Mouse (Mus musculus) adrenal gland, adult 8-10 months (tissue): ENCODE results near the gene Krt5. TPM values are rescaled to one million over a fixed set of nuclear protein-coding genes. Genes with fewer than 3 reads are reported as not detected.
"Not testable (repeated sequence)": the region's sequence is repeated elsewhere in the genome, so short reads cannot be mapped to it uniquely, and the experiment has no call there.

Source experiments
- DNase-seq: peaks from one replicate; pipeline ENCODE4 v3.0.0; 2022
- total RNA-seq, 4 experiments: library from RNA; stranded (reverse); gene quantifications; 2 replicates each; pipeline ENCODE4 v1.2.4; 2022

Gene Krt5
- not detected for total RNA-seq

DNA sequence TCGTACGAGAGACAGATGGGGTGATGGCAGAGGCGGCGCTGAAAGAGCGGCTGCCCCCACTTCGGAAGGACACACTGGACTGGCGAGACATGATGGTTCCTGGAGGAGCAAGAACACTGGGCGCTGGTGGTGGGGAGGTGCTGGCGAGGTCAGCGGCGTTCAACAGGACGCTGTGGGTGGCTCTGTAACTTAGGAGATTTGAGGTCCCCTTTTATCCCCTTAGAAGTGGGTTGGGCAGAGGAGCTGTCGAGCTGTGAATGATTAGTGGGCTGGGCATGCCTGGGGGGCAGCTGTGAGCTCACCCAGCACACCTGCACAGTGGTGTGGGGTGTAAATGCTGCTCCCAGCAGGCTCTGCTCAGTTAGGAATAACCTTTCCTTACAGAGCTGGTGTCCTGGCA lies at the start of gene Krt5:
Krt5 (minus strand) TSS at position 179 of the 400 bp plus-strand sequence.
- no peak for DNase-seq

DNA sequence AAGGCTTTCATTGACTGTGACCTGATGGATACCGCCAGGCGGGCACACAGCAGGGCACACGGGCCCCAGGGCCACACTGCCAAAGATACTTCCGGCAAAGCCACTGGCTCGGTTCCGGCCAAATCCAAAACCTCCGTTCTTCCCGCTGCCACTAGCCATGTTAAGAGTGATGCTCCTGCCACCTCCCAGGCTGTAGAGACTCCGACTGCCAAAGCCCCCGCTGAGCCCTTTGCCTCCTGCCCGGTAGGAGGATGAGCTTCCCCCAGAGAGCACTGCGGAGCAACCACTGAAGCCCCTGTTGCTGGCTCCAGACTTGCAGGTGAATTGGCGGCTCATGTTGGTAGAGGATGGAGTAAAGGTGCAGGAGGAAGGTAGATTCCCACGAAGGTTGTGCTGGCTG lies 30.0 kb upstream of the Krt5 start, which contains the start of gene Krt71:
Krt71 (minus strand) TSS at position 399 of the 400 bp plus-strand sequence.
- no peak for DNase-seq

DNA sequence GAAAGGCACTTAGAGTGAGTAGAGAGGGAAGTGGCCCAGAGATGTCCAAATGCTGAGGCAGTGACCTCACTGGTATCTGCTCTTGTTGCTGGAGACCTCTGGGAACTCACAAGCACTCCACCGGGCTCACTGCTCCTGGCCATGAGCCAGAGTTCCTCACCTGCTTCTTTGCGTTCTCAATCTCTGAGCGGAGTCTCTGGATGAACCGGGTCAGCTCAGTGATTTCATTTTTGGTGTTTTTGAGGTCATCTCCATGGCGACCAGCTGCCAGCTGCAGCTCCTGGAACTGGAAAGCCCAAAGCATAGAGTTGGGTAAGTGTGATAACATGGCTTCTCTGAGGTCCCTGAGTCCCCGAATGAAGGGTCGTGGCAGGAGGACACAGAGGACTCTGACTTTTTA lies 25.1 kb upstream of the Krt5 start:
- peak; percentile 23 for DNase-seq

DNA sequence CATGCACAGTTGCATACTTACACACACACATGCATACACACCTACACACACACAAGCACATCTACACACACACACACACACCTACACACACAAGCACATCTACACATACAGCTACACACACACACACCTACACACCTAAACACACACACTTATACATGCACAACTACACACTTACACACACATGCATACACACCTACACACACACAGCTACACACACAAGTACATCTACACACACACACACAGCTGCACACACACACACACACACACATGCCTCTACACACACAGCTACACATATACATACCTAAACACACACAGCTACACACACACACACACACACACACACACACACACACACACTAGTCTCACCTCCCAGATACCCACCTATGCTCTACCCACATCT lies 18.0 kb upstream of the Krt5 start:
- DNase-seq, result no peak

DNA sequence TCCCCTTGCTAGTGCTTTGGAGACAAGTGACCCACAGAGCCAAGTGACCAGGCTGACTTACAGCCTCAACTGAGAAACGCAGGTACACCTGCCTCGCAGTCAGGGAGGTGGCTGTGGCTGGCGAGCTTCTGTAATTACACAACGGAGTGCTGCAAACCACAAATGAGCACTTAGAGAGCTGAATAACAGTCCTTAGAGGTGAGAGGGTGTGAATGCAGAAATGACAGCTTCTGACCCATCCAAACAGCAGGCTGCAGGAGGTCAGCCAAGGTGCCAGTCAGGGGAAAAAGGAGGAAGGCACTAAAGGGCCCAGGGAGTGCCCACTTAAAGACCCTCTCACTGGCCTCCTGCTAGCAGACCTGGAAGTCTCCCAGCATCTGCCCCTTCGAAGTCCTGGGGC lies 12.0 kb upstream of the Krt5 start:
- DNase-seq, result no peak

DNA sequence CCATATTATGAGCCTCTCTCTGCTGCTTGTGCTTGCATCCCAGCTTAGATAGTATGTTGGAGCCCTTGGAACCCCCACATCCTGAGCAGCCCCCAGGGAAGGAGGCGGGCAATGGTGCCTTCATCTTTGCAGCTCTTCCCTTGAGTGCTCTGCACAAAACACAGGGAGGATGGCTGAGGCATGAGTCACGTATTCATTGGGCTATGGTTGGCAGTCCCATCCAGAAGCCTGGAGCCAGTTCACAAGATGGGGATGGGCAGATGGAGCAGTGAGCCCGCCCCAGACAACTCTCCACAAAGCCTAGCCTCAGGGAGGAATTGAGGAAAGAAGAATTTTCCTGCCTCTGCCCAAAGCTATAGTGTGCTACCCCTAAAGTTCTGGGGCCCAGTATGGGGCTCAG lies 3.1 kb upstream of the Krt5 start:
- DNase-seq, result no peak

DNA sequence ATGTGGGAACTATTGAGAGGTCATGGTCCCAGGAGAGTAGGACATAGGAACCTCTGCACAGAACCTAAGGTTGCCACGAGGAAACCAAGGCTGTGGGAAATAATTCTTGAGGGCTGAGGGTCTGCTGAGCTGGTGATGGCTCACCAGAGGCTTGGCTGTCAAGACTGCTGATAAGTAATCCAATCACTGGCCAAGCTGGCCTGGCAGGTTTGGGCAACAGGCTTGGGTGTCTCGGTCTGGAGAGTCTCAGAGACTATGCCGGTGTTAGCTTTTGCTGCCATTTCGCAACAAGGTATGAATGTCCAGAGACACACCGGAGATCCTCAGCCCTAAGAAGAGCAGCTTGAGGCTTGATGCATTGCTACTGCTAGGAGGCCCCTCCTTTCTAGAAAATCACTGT lies 1.7 kb upstream of the Krt5 start:
- DNase-seq, result no peak

DNA sequence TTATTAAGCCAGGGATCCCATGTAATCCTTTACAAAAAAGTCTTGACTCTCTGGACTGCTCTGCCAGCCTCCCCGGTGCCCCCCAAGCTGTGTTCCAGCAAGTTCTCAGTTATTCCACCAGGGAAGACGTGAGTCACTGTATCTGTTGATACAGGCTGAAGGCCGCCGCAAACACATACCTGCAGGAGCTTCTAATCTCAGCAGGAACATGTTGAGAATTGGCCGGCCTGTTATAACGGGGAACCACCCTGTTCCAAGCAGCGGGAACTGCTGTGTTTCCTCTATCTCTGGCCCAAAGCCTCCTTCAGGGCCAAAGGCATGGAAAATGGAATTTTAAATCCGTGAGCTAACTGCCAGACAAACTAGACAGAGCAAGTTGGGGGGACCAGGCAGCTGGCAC lies 1.0 kb upstream of the Krt5 start:
- DNase-seq, result no peak

DNA sequence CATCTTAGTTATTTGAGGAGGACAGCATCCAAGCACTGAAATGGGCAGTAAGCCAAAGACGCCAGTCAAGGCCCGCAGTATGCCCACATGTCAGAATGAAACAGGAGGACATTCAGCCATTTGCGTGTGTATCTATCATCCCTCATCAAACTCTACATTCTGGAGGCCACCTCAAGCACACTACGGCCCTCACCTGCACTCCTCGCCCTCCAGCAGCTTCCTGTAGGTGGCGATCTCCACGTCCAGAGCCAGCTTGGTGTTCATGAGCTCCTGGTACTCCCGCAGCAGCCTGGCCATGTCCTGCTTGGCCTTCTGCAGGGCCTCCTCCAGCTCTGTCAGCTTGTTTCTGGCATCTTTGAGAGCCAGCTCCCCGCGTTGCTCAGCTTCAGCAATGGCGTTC lies 4.0 kb downstream of the Krt5 start:
- no peak for DNase-seq

DNA sequence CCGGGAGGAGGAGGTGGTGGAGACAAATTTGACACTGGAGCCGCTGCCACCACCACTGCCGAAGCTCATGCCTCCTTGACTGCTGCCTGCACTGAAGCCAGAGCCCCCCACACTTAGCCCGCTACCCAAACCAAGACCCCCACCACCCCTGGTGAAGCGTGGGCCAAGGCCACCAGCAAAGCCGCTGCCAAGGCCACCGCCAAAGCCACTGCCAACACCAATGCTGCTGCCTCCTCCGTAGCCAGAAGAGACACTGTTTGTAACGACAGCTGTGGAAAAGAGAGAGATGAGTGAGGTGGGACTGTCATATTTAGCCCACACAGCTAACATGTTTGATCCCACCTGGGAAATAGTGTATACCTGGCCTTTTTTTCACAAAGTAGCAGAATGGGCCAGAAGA lies 5.2 kb downstream of the Krt5 start:
- no peak for DNase-seq

DNA sequence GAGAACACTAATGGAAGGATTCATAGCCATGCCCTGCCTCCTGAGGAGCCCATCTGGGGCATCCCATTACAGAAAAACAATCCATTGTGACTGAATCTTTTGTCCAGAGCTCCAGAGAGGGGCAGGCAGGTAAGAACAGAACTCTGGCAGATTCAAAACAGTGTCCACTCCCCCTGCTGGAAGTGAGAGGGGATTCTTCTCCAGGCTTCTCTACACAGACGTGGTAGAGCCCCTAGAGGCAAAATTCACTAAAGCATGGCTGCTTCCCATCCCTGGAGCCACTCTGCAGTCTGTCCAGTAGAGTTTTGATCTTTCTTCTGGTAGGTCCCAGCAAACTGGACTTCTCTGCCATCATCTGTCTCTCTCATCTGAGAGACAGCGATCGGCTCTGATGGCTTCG lies 8.6 kb downstream of the Krt5 start:
- DNase-seq, result no peak

DNA sequence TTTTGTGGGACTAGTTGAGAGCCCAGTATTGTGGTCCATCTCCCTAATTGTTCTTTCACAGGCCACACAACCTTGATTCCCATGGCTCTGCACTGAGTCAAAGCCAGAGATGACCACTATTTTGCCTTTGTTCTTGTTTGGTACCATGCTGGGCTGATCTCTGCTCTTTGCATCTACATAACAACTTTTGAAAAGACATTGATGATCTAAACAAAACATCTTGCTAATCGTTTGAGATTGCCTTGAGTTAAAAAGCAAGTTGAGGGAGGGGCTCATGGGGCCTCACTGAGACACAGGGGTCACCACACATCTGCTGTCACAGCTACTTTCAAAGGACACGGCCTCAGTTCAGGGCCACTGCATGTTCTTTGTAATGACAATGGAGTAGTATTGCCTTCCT lies 10.3 kb downstream of the Krt5 start:
- DNase-seq, result no peak

DNA sequence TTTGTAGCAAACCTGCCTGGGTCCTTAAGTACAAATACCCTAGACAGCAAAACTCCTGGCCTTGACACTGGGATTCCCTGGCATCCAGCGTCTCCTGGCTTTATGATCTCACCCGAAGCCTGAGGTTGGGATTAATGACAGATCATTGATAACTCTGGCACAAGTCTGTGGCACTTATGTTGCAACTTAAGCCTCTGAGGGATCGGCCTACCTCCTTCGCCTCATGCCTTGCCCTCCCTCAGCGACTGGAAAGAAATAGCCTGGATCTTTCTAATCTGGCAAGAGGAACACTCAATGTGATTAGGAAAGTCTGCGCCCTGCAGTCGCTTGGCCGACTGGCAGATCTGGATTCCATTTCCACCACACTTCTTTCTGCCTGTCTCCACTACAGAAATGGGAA lies 12.8 kb downstream of the Krt5 start:
- DNase-seq, result no peak

DNA sequence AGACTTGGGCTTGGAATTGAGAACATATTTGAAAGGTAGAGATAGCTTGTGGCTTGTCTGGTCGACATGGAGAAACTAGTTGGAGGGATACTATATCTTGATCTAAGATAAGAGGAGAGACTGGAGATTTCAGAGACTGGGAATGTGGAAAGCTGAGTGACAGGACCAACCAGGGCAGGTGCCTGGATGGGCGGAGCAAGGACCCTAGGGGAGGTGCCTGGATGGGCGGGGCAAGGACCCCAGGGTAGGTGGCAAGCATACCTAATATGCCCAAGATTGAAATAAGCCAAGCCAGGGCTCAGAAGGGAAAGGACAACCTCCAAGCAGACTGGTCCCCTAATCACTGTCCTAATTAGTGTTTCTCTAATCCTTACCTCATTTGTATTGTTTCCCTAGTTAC lies 13.5 kb downstream of the Krt5 start:
- no peak for DNase-seq

DNA sequence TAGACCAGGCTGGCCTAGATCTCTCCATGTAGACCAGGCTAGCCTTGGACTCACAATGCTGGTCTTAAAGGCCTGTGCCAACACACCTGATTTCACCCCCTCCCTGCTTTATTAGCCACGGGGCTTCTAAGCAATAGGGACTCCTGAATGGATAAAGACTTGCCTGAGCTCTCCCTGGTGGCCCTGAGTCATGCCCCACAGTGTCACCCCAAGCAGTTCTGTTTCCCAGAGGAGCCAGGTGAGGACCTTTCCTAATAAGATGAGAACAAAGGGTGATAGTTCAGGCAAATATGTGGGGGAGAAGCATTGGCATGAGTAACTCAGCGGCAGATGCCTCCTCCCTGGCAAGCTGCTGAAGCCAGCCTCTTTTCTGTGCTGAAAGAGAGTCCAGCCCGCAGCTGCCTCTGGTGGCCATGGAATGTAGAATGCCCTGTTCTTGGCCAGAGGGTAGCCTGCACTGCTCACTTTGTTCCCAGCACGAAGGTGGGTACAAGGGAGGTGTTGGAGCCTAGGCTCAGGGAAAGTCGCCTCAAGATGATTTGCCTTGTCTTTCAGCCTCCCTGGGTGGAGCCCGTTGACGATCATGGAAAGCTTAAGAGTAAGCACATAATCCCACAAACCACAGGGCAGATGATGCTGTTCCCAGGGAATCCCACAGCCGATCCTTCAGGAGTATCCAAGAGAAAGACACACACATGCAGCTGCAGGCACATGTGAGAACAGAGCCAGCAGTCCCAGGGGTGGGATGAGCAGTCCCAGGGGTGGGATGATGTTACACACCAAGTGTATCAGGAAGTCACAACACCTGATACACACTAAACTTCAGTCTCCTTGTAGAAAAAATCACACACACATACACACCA lies 15.1 kb downstream of the Krt5 start:
- no peak for DNase-seq

DNA sequence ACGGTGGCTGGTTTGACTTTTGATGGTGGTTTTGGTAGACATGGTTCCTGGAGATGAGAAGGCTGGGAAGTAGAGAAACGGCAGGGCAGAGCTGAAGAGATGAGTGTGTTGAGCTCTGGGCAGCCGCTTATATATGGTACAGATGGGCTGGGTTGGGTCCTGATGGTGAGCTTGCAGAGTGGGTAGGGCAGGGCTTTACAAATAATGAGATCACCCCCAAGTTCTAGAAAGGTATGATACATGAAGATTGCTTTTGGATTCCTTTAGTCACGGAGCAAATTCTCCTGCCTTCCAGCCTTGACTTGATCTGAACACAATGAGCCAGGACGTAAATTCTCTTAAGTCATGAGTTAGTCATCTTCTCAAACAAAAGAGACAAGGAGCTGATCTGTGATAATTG lies 18.5 kb downstream of the Krt5 start, which contains the start of gene Krt6a:
Krt6a (minus strand) TSS at position 101 of the 400 bp plus-strand sequence.
- DNase-seq, result no peak

DNA sequence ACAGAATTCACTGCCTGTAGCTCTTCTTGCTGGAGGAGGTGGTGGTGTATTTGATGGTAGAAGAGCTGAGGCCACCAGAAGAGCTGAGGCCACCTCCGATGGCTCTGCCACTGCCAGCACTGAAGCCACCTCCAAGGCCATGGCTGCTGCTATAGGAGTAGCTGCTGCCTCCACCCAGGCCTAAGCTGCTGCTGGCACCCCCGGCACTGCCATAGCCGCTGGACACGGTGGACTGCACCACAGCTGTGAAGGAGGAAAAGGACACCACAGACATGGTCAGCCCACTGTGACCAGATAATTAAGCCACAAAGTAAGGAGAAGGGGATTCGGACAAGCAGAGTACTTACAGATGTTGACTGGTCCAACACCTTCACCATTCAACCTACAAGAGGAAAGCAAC lies 22.2 kb downstream of the Krt5 start:
- not testable (repeated sequence) for DNase-seq

DNA sequence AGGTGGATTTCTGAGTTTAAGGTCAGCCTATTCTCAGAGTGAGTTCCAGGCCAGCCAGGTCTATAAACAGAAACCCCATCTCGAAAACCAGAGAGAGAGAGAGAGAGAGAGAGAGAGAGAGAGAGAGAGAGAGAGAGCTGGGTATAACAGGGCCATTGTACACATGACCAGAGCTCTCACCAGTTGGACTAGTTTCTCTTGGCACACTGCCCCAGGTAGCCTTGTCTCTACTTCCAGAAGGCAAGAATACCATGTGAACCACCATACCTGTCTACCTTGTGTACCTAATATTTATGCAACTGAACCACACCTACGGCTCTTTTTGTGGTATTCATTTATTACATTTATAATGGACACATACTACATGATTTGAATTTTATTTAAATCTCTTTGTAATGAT lies 24.5 kb downstream of the Krt5 start:
- DNase-seq, result no peak

DNA sequence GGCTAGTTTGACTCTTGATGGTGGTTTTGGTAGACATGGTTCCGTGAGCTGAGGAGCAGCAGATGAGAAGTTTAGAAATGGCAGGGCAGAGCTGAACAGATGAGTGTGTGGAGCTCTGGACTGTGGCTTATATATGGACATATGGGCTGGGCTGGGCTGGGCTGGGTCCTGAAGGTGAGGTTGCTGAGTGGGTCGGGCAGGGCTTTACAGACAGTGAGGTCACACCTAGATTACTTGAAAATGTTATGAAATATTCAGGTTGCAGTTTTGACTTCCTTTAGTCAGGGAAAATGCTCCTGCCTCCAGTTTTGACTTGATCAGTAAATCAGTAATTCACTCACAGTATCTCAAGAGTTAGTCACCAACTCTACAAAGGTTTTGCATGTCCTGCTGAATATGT lies 32.5 kb downstream of the Krt5 start, which contains the start of gene Krt6b:
Krt6b (minus strand) TSS at position 101 of the 400 bp plus-strand sequence.
- DNase-seq, result no peak

DNA sequence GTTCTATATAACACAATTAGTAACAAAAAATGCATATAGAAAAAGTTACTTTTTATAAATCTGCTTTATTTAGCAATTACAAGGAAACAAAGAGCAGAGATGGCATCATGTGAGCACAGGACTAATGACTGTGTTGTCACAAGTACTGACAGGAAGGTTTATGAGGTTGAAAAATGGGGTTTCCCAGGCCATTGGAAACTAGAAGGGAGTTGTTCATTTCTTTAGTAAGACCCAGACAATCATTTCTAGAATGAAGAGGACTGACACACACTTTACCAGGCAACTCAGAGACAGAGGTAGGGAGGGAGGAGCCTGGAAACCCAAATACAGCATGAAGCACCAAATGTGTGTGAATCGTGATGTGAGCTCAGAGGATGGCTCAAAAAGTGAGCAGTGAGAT lies 36.7 kb downstream of the Krt5 start:
- no peak for DNase-seq
